Mouse (Mus musculus) lung, postnatal 0 days (tissue): Measurements from ENCODE around the gene Ccdc177.

Experiments
- CTCF ChIP-seq: IDR thresholded peaks from 2 replicates; pipeline ENCODE4 v1.5.1; 2016; ENCODE audit warnings: antibody characterized with exemption, mild to moderate bottlenecking
- EP300 ChIP-seq: IDR thresholded peaks from 2 replicates; pipeline ENCODE4 v1.6.1; 2016; ENCODE audit warnings: antibody characterized with exemption, mild to moderate bottlenecking, control low read depth

DNA sequence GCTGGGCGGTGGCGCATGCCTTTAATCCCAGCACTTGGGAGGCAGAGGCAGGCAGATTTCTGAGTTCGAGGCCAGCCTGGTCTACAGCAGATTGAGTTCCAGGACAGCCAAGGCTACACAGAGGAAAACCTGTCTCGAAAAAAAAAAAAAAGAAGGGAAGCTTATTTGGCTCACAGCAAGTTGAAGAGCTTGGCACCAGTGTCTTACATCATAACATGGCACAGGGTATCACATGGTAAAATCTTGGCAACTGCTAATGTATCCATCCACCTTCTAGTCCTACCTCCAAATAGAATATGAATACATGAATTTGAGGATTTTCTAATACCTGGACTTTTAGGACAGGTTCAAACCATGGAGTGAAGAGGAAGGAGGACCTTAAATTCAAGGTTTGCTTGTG lies 34.0 kb upstream of the Ccdc177 start:
- TF ChIP-seq CTCF: no peak
- no peak for TF ChIP-seq EP300
